Mouse (Mus musculus) regulatory T cell (primary cell): ENCODE data around the gene Cldn6.

Source experiments
- in situ Hi-C: fragments of 300-600 bp; cut with MboI, MseI; formaldehyde crosslinking; loops from one replicate; pipeline ENCODE4 v1.15.1; 2025; ENCODE audit warnings: high pct_unique_total_duplicates

Cldn6 gene

DNA sequence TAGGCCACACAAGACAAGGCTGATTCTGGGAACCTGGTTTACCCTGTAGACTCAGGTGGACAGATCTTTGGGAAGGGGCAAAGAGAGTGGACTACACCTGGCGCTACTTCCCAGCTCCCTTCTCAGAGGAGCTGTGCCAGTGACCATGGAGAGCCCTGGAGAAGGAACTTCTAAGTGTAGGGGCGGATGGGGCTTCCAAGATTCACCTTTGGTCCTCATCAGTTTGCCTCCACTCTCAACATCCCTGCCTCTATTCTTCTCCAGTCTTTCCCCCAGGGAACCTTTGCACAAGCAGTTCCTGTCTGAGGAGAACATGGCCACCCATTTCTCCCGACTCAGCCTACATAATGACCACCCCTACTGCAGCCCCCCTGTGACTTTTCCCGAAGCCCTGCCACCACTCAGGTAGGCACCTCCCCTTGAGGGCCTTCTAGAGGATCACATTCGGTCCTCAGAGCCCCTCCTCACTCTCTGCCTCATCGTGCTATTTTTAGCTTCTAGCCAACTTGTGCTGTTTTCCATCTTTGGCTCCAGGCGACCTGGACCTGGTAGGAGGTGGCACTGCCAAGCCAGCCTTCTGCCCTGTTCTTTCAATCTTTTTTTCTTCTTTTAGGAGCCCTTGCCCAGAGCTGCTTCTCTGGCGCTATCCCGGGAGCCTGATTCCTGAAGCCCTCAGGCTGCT, 4.6 kb upstream of the Cldn6 start:
- in situ Hi-C loops: no loop called here

DNA sequence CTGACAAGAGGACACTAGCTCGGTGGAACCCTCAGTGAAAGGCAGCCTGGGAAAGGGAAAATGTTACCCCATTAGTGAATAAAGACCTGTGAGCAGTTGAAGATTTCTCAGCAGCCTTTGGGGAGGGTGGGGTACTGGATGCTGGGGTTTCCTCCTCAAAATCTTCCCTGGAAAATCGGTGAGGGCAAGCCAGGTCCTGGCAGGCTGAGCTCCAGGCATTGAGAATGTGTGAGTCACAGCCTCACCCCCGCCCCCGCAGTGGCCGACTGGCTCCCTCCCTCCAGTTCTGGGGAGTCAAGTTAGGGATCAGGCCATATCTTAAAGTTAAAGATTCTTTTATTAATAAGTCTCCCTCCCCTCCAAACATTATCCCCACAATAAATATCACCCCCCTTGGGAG, 3.9 kb upstream of the Cldn6 start:
- in situ Hi-C loops: no loop called here

DNA sequence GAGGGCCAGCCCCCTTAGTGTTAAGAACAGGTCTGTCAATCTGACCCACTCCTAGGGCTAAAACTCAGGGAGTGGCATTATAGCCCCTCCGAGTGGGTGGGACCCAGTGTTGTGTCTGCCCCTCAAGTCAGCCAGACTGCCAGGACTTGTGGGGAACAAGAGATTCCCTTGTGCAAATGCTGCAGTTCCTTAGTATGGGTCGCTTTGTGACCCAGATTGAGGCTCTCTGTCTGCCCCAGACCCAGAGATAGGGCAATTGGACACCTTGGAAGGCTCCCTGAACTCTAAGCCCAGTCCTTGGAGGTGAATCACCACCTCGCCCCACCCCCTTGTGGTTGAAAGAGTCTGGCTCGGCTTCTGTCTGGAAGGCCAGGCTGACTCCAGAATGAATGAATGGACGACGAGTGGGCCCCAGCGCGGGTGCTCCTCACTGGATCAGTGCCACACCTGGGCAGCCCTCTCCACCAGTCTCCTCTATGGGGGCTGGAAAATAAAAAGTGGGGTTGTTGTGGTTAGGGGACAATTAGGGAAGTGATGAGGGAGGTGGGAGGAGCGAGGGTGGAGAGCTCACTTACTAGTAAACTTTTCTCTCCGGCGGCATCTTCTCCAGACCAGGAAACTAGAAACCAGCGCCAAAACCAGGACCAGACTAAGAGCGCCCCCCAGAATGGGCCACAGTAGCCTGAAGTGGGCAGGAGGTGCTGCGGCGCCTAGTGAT, 3.3 kb upstream of the Cldn6 start:
- in situ Hi-C loops: no loop called here

DNA sequence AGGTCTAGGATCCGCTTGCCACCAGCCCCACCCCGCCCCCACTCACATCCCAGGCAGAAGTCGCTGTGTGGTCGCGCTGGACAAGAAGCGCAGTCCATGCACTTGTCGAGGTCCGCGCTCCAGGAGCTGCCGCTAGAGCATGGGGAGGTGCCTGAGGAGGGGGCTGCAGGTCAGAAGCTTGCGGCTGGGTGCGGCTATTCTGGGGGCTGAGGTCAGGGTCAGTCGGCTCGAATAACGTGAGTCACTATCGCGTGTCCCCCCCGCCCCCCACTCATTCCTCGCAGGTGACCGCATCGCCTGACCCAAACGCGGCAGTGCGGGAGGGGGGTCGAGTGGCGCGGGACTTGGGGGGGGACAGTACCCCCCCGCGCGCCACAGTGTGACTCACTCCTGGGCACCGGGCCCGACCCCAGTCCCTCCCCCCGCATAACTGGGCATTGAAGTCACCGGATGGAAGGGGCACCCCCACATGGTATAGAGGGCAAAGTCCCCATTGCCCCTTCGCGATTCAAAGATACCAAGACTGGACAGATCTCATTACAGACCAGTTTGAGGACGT, 2.5 kb upstream of the Cldn6 start:
- in situ Hi-C loops: no loop called here

DNA sequence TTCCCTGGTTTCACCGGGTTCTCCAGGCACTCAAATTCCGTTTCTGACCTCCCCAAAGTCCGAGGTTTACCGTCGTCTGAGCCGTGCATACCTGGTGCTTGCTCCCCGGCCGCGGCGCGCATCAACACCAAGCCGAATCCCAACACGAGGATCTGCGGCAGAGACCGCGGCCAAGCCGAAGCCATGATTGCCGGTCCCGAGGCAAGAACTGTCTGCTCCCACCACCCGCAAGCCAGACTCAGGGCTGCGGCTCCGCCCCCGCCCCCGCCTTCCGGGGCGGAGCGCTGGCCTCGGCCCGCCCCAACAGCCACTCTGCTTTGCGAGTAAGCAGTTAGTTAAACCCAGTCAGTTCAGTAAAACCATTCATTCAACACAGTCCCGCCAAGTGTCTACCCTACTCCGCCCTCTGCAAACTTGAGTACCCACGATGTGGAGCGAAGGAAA, 1.8 kb upstream of the Cldn6 start, which contains the start of gene Tnfrsf12a:
TSS of gene Tnfrsf12a (minus strand) at position 233 of the 444 bp plus-strand sequence.
- in situ Hi-C loops: no loop called here

DNA sequence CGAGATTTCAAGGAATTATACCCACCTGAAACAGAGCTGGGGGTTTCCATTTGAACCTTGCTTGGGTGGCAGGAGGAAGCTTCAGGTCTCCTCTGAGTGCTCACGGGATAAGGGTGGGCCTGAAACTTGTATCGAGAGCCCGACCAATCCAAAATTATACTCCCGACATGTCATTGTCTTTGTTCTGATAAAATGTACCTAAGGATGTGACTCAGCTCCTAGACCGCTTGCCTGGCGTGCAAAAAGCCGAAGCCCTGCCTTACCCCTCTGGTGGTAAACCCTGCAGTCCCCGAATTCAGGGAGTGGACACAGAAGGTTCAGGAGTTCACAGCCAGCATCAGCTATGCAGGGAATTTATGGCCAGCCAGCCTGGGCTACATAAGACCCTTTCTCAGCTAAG, 1.3 kb downstream of the Cldn6 start:
- in situ Hi-C loops: no loop called here

DNA sequence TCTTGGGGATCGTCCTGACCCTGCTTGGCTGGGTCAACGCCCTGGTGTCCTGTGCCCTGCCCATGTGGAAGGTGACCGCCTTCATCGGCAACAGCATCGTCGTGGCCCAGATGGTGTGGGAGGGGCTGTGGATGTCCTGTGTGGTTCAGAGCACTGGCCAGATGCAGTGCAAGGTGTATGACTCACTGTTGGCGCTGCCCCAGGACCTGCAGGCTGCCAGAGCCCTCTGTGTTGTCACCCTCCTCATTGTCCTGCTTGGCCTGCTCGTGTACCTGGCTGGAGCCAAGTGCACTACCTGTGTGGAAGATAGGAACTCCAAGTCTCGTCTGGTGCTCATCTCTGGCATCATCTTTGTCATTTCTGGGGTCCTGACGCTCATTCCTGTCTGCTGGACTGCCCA, 2.0 kb downstream of the Cldn6 start:
- in situ Hi-C loops: no loop called here

DNA sequence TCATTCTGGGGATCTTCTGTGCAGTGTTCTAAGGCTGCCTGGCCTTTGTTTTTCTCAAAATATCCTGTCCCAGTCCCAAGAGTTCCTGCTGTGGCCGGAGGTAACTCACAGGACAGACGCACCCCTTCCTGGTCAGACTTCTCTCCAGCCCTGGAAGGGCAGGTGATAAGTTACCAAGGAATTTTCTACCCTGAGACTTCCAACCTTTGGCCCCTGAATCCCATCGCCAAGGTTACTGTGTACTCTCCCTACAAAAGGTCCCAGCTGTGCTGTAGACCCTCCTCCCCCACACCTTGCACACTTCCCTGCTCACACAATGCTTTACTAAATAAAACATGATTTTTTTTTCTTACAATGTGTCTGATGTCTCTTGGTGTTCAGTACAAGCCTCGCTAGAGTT, 3.0 kb downstream of the Cldn6 start:
- in situ Hi-C loops: no loop called here

DNA sequence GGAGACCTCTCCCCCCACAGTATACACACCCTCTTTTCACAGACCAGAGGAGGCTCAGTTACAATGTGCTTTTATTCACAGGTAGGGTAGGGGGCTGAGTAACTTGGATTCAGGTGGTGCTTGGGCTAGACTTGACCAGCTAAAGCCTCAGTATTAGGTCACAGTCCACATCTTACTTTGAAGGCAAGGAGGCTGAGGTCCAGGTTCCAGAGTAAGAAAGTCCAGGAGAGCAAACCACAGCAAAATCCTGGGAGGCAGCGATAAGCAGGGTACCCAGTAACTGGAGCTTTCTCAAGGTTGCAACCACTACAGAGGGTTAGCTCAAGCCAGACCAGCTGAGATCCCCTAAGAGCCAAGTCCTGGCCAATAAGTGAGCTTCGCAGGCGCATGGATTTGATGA, 3.5 kb downstream of the Cldn6 start:
- in situ Hi-C loops: no loop called here

DNA sequence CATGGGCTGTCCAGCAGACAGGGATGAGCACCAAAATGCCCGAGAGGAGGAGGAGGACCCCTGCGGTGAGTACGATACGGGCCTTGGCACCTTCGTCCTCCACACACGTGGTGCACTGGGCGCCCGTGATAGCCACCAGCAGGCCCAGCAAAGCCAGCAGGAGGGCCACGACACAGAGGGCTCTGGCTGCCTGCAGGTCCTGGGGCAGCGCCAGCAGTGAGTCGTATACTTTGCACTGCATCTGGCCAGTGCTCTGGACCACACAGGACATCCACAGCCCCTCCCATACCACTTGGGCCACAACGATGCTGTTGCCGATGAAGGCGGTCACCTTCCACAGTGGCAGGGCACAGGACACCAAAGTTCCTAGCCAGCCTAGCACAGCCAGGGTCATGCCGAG, 4.2 kb downstream of the Cldn6 start:
- in situ Hi-C loops: no loop called here

DNA sequence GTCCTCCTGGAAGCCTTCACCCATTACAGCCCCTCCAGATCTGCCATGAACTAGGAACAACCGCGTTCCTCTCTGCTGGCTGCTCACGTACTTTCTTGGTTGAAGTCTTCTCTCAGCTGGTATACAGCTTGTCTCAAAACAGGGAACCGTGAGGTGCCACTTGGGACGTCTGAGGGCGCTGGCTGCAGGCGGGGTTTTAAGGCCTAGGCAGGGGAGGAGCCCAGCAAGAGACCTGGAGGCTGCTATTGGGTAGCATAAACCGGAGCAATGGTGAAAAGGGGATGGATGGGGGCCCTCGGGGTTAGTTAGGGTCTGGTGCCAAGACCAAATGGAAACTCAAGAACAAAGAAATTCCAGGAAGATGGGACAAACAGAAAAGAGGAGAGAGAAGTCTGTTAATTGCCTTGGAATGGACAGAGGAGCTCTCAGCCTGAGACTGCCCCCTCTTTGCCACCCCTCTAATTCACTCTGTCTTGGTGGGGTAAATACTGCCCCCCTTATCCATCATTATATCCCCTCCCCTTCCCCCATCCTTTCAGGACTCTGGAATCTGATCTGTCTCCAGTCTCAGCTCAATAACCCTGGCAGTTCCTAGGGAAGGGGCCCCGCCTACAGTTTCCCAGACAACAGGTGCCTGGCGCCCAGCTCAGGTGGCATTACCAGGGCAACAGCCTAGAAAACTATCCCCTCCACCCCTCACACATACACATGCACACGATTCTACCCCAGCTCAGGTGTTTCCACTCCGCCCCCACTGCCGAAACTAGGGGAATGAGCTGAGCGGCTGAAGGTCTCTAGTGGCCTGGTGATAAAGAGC, 5.0 kb downstream of the Cldn6 start, which contains the start of gene Cldn9:
TSS of gene Cldn9 (minus strand) at position 171 of the 817 bp plus-strand sequence.
- in situ Hi-C loops: no loop called here

DNA sequence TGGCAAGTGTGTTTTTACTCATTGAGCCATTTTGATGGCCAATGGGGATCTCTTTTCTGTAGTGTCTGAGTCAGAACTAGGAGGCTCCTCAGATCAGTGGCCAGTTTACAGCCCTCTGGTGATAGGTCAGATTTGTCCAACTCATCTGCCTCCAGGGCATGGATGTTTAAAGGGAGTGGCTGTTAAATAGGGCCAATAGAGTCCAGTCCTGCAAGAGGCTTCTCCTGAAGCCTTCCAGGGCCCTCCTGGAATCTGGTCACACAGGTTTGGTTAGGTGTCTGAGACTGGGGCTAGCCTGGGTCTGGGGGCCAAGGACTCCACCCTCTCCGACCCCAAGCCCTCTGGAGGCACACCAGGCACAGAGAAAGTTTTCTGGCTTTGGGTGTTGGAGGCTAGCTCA, 15.4 kb downstream of the Cldn6 start:
- in situ Hi-C loops: no loop called here

DNA sequence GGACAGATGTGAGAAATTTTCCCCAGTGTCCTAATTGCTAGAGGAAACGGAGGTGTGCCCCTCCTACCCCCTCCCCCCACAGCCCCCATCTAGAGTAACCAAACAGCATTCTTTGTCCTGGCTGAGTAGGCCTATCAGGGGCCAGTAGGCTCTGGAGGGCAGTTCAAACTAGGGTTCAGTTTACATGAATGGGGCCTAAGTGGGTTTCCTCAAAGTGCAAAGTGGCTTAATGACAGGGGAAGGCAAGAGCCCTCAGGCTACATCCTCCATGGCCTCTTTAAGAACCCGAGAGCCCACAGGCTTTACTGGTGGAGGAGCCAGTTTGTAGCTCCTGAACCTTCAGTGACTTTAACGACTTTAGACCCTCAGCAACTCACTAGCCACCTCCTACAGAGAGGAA, 16.8 kb downstream of the Cldn6 start:
- in situ Hi-C loops: no loop called here

DNA sequence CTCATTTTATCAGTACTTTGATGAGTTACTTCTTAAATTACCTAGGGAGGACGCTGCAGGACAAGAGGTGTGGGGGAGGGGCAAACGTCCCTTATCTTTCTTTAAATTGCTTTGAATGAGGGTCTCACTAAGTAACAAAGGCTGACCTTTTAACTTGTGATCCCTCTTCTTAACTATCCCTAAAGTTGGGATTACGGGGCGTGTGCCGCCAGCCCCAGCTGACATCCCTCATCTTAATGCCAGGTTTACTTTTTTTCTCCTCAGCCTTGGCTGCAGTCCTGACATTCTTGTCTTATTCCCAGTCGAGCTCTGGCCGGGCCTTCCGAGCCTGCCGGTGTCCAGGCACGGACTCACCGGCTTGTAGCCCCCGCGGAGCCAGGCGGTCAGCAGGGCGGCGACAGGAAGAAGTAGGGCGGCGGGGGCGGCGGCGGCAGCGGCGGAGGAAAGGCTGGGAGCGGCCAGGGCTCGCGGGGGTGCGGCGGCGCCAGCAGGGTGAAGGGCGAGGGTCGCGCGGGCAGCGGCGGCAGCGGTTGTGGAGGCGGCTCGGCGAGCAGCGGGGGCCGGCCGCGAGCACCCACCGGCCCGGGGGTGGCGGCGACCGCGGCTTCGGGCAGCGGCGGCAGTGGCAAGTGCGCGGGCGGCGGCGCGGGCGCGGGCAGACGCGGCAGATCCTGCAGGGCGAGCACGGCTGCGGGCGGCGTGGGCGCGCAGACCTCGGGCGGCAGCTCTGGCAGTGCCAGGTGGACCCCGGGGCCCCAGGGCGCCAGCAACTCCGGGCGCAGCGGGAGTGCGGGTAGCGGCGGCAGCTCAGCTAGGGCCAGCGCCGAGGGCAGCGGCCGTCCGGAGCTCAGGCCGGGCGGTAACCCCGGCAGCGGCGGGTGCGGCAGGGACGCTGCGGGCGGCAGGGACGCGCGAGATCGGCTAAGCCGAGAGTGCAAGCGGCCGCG, 20.4 kb downstream of the Cldn6 start:
- in situ Hi-C loops: no loop called here

DNA sequence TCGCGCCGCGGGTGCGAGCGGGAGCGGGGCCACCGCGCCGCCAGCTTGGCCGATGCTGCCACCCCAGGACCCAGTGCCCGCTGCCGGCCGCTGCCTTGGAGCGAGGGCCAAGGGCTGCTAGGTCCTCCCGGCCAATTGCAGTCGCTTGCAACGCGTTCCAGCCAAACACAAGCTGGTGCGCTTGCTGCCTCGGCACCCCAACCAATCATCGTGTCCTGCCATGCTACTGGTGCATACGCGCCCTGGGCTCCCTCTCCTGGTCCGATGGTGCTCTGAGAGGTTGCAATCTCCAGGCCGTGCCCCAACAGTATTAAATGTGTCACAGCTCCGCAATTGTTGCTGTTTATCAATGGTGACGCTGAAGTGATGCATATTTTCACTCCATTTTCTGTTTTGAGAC, 21.0 kb downstream of the Cldn6 start:
- in situ Hi-C loops: no loop called here

DNA sequence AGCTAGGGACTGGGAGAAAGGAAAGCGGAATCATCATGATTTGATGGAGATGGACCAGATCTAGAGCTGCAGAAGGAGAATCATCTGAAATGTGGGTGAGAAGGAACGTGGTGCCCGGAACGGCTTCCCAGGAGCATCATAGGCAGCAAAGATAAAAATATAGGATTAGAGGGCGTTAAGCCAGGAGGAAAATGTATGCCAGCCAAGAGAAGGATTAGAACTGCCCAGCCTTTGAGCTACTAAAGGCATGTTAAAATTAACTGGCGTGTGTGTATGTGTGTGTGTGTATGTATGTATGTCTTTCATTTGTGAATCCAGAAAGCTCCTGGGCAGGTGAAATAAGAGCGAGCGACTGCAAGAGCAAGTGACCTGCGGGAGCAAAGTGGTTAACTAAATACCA, 24.3 kb downstream of the Cldn6 start:
- in situ Hi-C loops: no loop called here

DNA sequence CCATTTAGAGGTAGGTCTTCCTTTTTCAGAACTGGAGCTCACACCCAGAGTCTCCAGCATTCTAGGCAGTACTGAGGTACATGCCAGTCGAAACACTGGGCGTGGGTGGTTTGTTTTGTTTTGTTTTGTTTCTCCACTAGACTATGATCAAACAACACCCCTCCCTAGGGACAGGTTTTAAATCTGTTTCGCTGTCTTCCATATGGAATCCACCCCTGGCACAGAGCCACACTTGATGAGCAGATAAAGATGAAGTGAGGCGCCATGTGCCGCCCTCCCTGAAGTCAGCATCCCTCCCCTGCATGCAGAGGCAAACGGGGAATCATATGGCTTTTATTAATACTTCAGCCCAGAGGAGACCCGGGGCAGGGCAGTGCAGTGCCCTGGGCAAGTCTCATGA, 25.7 kb downstream of the Cldn6 start:
- in situ Hi-C loops: loop anchor here (5.0 kb wide), 1 partner anchor 37 kb away; no protein-coding TSS in a partner anchor

DNA sequence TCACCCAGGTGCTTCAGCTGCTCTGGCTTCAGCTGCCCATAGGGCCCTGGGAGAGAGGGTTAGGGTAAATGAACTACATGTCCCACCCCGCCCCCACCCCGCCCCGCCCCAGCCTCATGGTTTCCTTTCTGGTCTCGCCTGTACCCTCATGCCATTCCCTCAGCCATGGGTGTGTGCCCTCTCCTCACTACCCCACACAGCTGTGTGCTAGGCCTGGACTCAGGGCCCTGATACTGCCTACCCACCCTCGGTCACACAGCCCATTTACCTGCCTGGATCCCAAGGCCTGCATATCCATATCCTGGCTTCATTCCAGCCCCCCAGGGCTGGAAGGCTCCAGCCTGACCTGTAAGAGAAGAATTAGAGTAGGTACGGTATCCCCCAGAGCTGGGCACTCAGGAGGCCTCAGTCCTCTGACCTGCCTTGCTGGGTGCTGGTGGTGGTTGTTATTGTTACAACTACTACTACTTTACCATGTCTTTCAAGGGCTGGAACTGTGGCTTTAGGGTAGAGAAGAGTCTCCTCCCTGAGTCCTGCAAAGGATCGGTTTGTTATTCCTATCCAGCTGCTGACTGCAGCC, 26.6 kb downstream of the Cldn6 start:
- in situ Hi-C loops: loop anchor here (5.0 kb wide), 1 partner anchor 38 kb away; no protein-coding TSS in a partner anchor

DNA sequence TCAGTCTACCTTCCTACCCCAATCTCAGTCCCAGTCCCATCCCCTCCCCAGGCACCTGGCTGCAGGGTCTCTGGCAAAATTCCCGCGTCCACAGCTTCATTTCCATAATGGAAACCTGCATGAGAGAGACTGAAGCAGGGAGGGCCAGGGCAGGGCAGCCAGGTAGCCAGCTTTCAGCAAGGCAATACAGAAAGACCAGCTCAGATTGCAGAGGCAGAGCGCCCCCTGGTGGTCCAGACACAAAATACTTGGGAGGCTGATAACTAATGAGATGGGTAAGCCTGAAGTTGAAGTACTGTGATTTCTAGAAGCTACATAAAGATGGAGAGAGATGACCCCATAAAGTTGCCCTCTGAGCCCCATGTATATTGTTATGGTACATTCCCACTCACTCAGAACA, 27.2 kb downstream of the Cldn6 start:
- in situ Hi-C loops: loop anchor here (5.0 kb wide), 1 partner anchor 39 kb away; no protein-coding TSS in a partner anchor

DNA sequence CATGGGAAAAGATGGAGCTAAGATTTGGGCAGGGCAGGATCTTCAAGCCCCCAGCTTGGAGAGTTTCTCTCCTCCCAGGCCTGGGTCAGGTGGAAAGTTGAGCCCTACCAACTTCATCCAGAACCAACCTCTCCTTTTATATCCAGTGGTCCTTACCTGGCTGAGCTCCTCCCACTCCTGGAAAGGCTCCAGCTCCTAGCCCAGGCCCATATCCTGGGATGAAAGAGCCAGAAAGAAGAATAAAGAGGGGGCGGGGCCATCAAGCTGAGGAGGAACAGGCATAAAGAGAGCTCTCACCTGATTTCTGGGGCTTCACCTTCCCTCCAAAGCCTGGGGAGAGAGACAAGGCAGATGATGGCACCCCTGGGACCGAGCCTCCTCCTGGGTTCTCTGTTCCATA, 38.0 kb downstream of the Cldn6 start:
- in situ Hi-C loops: loop anchor here (10.0 kb wide), 1 partner anchor 1642 kb away; no protein-coding TSS in a partner anchor
